8 mouse cellular contexts compared by ENCODE assay signal in the genomic region with DNA sequence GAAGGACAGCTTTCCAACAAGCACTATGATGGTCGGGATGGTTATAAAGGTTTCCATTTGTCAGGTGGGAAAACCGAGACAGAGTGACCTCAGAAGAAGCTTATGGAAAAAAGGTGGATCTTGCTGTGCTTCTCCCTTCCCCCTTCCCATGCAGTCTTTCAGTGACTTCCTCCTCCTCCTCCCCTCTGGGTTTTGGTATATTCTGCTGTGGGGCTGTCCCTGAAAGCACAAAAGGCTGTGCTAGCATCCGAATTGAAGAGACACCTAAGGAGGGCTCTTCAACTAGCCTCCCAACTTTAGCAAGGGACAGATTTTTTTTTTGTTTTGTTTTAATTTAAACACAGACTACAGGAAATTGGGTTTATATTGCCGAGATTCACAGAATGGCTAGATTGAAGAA. TPM values are rescaled to one million over a fixed set of nuclear protein-coding genes. Genes with fewer than 3 reads are reported as not detected.
A peak's percentile ranks its signal among the peaks of the same experiment; 100 is the strongest.
DNase-seq lines count a peak whose midpoint lies in the region; ATAC-seq and TF ChIP-seq lines count a peak whose summit lies in the region.
"Had no signal": no experiment of that assay in that cellular context is flagged by ENCODE, and none has a peak within 500 bp of the region (broad histone marks: within the 10 kb centered on the region; RNA-seq: fewer than 3 reads in every experiment).

No protein-coding gene starts in this region.

- TF ChIP-seq CTCF in embryonic fibroblast, embryonic 13.5 days (IDR thresholded peaks at IDR 0.05; ENCODE audit: borderline replicate concordance, insufficient read depth, low read length): no peak
- TF ChIP-seq CTCF in thymus, adult 2 months (IDR thresholded peaks at IDR 0.05; ENCODE audit: borderline replicate concordance, control insufficient read depth, extremely low read depth, insufficient read depth, low read length, poor library complexity): no peak

- H3K27me3 ChIP-seq in lung, embryonic 15.5 days: peaks cover 46% of the 10 kb centered on the region
- H3K27me3 ChIP-seq in limb, embryonic 10.5 days (ENCODE audit: low read depth, poor library complexity, severe bottlenecking): peaks cover 44% of the 10 kb centered on the region
- peaks cover 22% of the 10 kb centered on the region; the same call in 1 of the 2 replicates for H3K27me3 ChIP-seq in stomach, embryonic 16.5 days (ENCODE audit: control insufficient read depth, insufficient read depth, low read length)
- H3K27me3 ChIP-seq in thymus, adult 2 months (ENCODE audit: control insufficient read depth, insufficient read depth, low read length): peaks cover 4% of the 10 kb centered on the region; the same call in 1 of the 2 replicates

- no peak for DNase-seq in lung, adult 18-20 months
- DNase-seq in limb, embryonic 10.5 days (ENCODE audit: low spot score): no peak
- DNase-seq in thymus, adult 2 months: no peak
- no peak for DNase-seq in cerebellum, adult 11 months
- DNase-seq: thymus, postnatal 25 days had no signal

- H3K4me2 ChIP-seq in lung, embryonic 15.5 days: peak overlapping the region; percentile 91
- H3K4me2 ChIP-seq in stomach, embryonic 16.5 days (ENCODE audit: low read depth, low read length): peak overlapping the region; percentile 79

- no peak overlapping the region for H3K27ac ChIP-seq in lung, embryonic 15.5 days
- H3K27ac ChIP-seq in embryonic fibroblast, embryonic 13.5 days (ENCODE audit: insufficient read depth, low read length): no peak overlapping the region
- H3K27ac ChIP-seq in limb, embryonic 10.5 days: no peak overlapping the region
- no peak overlapping the region for H3K27ac ChIP-seq in stomach, embryonic 16.5 days (ENCODE audit: low read length)
- H3K27ac ChIP-seq in thymus, adult 2 months (ENCODE audit: control insufficient read depth, insufficient read depth, low read length): no peak overlapping the region

- peak overlapping the region; percentile 59 for H3K4me3 ChIP-seq in lung, embryonic 15.5 days
- peak overlapping the region; percentile 69 for H3K4me3 ChIP-seq in embryonic fibroblast, embryonic 13.5 days (ENCODE audit: insufficient read depth, low read length)
- peak overlapping the region; percentile 73 for H3K4me3 ChIP-seq in limb, embryonic 10.5 days
- peak overlapping the region; percentile 72 for H3K4me3 ChIP-seq in stomach, embryonic 16.5 days (replicated peaks; ENCODE audit: low read length)
- H3K4me3 ChIP-seq in thymus, adult 2 months (ENCODE audit: control insufficient read depth, insufficient read depth, low read length): no peak overlapping the region

- H3K36me3 ChIP-seq in lung, embryonic 15.5 days: no peaks in the 10 kb centered on the region
- no peaks in the 10 kb centered on the region for H3K36me3 ChIP-seq in limb, embryonic 10.5 days
- no peaks in the 10 kb centered on the region for H3K36me3 ChIP-seq in stomach, embryonic 16.5 days (ENCODE audit: control insufficient read depth, insufficient read depth, low read length)
- H3K36me3 ChIP-seq in thymus, adult 2 months (ENCODE audit: control insufficient read depth, insufficient read depth, low read length): no peaks in the 10 kb centered on the region

- WGBS in lung, embryonic 15.5 days: 10% methylated on average over 4 of the region's 4 CpGs
- 11% methylated on average over 4 of the region's 4 CpGs for WGBS in limb, embryonic 10.5 days
- 15% methylated on average over 4 of the region's 4 CpGs for WGBS in stomach, embryonic 16.5 days
- WGBS in thymus, adult 2 months: 10% methylated on average over 4 of the region's 4 CpGs

- peaks cover 16% of the 10 kb centered on the region for H3K4me1 ChIP-seq in lung, embryonic 15.5 days
- no peaks in the 10 kb centered on the region for H3K4me1 ChIP-seq in embryonic fibroblast, embryonic 13.5 days (ENCODE audit: control insufficient read depth, insufficient read depth, low read length)
- H3K4me1 ChIP-seq in limb, embryonic 10.5 days: peaks cover 62% of the 10 kb centered on the region
- peaks cover 5% of the 10 kb centered on the region; the same call in 1 of the 2 replicates for H3K4me1 ChIP-seq in stomach, embryonic 16.5 days (ENCODE audit: control insufficient read depth, insufficient read depth, low read length)
- H3K4me1 ChIP-seq in thymus, adult 2 months (replicated peaks; ENCODE audit: control insufficient read depth, insufficient read depth, low read length): no peaks in the 10 kb centered on the region

- no peak overlapping the region for H3K9ac ChIP-seq in lung, embryonic 15.5 days
- peak overlapping the region; percentile 67; the same call in 1 of the 2 replicates for H3K9ac ChIP-seq in stomach, embryonic 16.5 days (ENCODE audit: low read length)

- TF ChIP-seq POLR2A in embryonic fibroblast, embryonic 13.5 days (IDR thresholded peaks at IDR 0.05; ENCODE audit: low read depth, low read length): no peak
- TF ChIP-seq POLR2A in thymus, adult 2 months (IDR thresholded peaks at IDR 0.05; ENCODE audit: control insufficient read depth, extremely low read depth, insufficient read depth, low read length, poor library complexity): no peak

- no peak for ATAC-seq in lung, embryonic 15.5 days (ENCODE audit: borderline replicate concordance, extremely low read depth, low FRiP score, low TSS enrichment)
- ATAC-seq in stomach, embryonic 16.5 days (ENCODE audit: insufficient read depth, low FRiP score): no peak

- H3K9me3 ChIP-seq in lung, embryonic 15.5 days: no peaks in the 10 kb centered on the region
- H3K9me3 ChIP-seq in limb, embryonic 10.5 days (replicated peaks): no peaks in the 10 kb centered on the region
- H3K9me3 ChIP-seq in stomach, embryonic 16.5 days (replicated peaks; ENCODE audit: control insufficient read depth, low read length): no peaks in the 10 kb centered on the region

RNA-seq across cellular contexts. Expression of a gene that starts 1.7 kb away (rescaled TPM):
- polyA plus RNA-seq in lung, embryonic 15.5 days (2015; fragmentation: Nextera tagmentation; extraction: Ambion mirVana): 3.0 and 3.1 TPM in 2 replicates
- 5.6 and 8.2 TPM in 2 replicates for polyA plus RNA-seq in embryonic fibroblast, embryonic 13.5 days (2011; ENCODE audit: insufficient read length, low read depth, missing spikeins)
- 3.3 and 3.4 TPM in 2 replicates for polyA plus RNA-seq in limb, embryonic 10.5 days (2016; fragmentation: Nextera tagmentation; extraction: Ambion mirVana)
- polyA plus RNA-seq in stomach, embryonic 16.5 days (2015; fragmentation: Nextera tagmentation; extraction: Ambion mirVana): 7.1 and 8.2 TPM in 2 replicates
- 0.87 and 1.0 TPM in 2 replicates for polyA plus RNA-seq in thymus, adult 2 months (2012; rRNA removed)
